Mouse (Mus musculus): ENCODE results near the gene Gpr31b. TPM values are rescaled to one million over a fixed set of nuclear protein-coding genes. Genes with fewer than 3 reads are reported as not detected.
"Not testable (repeated sequence)": the region's sequence is repeated elsewhere in the genome, so short reads cannot be mapped to it uniquely, and the experiment has no call there.

The Gpr31b gene
- total and polyA plus RNA-seq, 3 experiments: 3.3 to 7.8 (median 5.6) TPM

DNA sequence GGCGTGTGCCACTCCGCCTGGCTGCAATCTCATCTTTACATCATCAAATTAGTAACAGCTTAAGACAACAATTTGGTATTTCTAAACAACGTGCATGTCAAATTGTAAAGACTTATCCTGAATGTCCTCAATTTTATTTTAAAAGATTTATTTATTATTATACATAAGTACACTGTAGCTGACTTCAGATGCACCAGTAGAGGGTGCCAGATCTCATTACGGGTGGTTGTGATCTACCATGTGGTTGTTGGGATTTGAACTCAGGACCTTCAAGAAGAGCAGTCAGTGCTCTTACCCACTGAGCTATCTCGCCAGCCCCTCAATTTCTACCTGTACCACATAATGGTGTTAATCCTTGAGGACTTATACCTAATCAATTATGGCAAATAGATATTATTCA, 49.9 kb downstream of the Gpr31b start:
- H3K27ac ChIP-seq (ENCODE audit: insufficient read depth, low read depth); H3K36me3 ChIP-seq (replicated peaks in 1 of 2; ENCODE audit: control insufficient read depth in 1 of 2, insufficient read depth in 1 of 2, low read length in 1 of 2); dilution Hi-C loops (cut with MboI; ENCODE audit: extremely low pct_ligation_motif_present, extremely low pct_unique_long_range_greater_than_20kb, low sequenced_read_pairs); DNase-seq (ENCODE audit: extremely low read depth); H3K9me3 ChIP-seq (replicated peaks; ENCODE audit: low read length); H3K4me3 ChIP-seq (replicated peaks in 1 of 3; ENCODE audit: low read depth in 2 of 3, low read length in 2 of 3, poor library complexity in 1 of 3); H3K9ac ChIP-seq (ENCODE audit: insufficient read depth, low read depth); H3K79me2 ChIP-seq (replicated peaks; ENCODE audit: control insufficient read depth, extremely low read depth, insufficient read depth, poor library complexity, severe bottlenecking); H3K4me1 ChIP-seq (ENCODE audit: control insufficient read depth in 1 of 2, insufficient read depth in 2 of 2); H3K27me3 ChIP-seq (replicated peaks); H3K4me2 ChIP-seq (ENCODE audit: insufficient read depth, low read depth, poor library complexity, severe bottlenecking): not testable (repeated sequence)
- peak in 1 of 2 experiments; percentile 19; a peak in 1 of 4 replicates for TF ChIP-seq CTCF (conservative IDR thresholded peaks at IDR 0.05 in 1 of 2, IDR thresholded peaks at IDR 0.05 in 1 of 2; ENCODE audit: low read depth in 2 of 2, low read length in 2 of 2)
- in situ Hi-C loops (cut with MboI; ENCODE audit: low pct_ligation_motif_present, low pct_unique_long_range_greater_than_20kb, low sequenced_read_pairs): loop anchor here (10.0 kb wide), 1 partner anchor 117 kb away; no protein-coding TSS in a partner anchor

Other genes starting within 250 kb of the Gpr31b start
- not detected in 2 replicates for gene Mas1, start 184.2 kb downstream of the Gpr31b start, total RNA-seq (2012; rRNA removed)
- gene Mas1, start 184.2 kb downstream of the Gpr31b start, total RNA-seq (2014; rRNA removed): not detected in 2 replicates
- gene Mas1, start 184.2 kb downstream of the Gpr31b start, polyA plus RNA-seq (2012; ENCODE audit: insufficient read length, low read depth): 0.19 TPM in 1 of 2 replicates, not detected in the other
- gene Mrgprh, start 176.3 kb downstream of the Gpr31b start, total RNA-seq (2012; rRNA removed): not detected in 2 replicates
- not detected in 2 replicates for gene Mrgprh, start 176.3 kb downstream of the Gpr31b start, total RNA-seq (2014; rRNA removed)
- not detected in 2 replicates for gene Mrgprh, start 176.3 kb downstream of the Gpr31b start, polyA plus RNA-seq (2012; ENCODE audit: insufficient read length, low read depth)
- 0.25 and 0.84 TPM in 2 replicates for gene Pnldc1, start 142.1 kb downstream of the Gpr31b start, total RNA-seq (2012; rRNA removed)
- gene Pnldc1, start 142.1 kb downstream of the Gpr31b start, total RNA-seq (2014; rRNA removed): 0.11 and 0.19 TPM in 2 replicates
- gene Pnldc1, start 142.1 kb downstream of the Gpr31b start, polyA plus RNA-seq (2012; ENCODE audit: insufficient read length, low read depth): 0.90 and 1.2 TPM in 2 replicates
- gene Tcp1, start 136.6 kb downstream of the Gpr31b start, total RNA-seq (2012; rRNA removed): 540 and 569 TPM in 2 replicates
- gene Tcp1, start 136.6 kb downstream of the Gpr31b start, total RNA-seq (2014; rRNA removed): 951 and 1,060 TPM in 2 replicates
- gene Tcp1, start 136.6 kb downstream of the Gpr31b start, polyA plus RNA-seq (2012; ENCODE audit: insufficient read length, low read depth): 560 and 726 TPM in 2 replicates
- gene Mrpl18, start 136.0 kb downstream of the Gpr31b start, total RNA-seq (2012; rRNA removed): 132 and 184 TPM in 2 replicates
- 197 and 223 TPM in 2 replicates for gene Mrpl18, start 136.0 kb downstream of the Gpr31b start, total RNA-seq (2014; rRNA removed)
- gene Mrpl18, start 136.0 kb downstream of the Gpr31b start, polyA plus RNA-seq (2012; ENCODE audit: insufficient read length, low read depth): 150 and 153 TPM in 2 replicates
- gene Acat3, start 111.7 kb downstream of the Gpr31b start, total RNA-seq (2012; rRNA removed): 12.7 and 14.7 TPM in 2 replicates
- 0.31 and 1.4 TPM in 2 replicates for gene Acat3, start 111.7 kb downstream of the Gpr31b start, total RNA-seq (2014; rRNA removed)
- gene Acat3, start 111.7 kb downstream of the Gpr31b start, polyA plus RNA-seq (2012; ENCODE audit: insufficient read length, low read depth): 0.77 and 1.00 TPM in 2 replicates
- 58.6 and 67.1 TPM in 2 replicates for gene Acat2, start 91.5 kb downstream of the Gpr31b start, total RNA-seq (2012; rRNA removed)
- 115 and 128 TPM in 2 replicates for gene Acat2, start 91.5 kb downstream of the Gpr31b start, total RNA-seq (2014; rRNA removed)
- 48.6 and 48.8 TPM in 2 replicates for gene Acat2, start 91.5 kb downstream of the Gpr31b start, polyA plus RNA-seq (2012; ENCODE audit: insufficient read length, low read depth)
- gene Wtap, start 58.1 kb downstream of the Gpr31b start, total RNA-seq (2012; rRNA removed): 54.1 and 70.0 TPM in 2 replicates
- 129 and 136 TPM in 2 replicates for gene Wtap, start 58.1 kb downstream of the Gpr31b start, total RNA-seq (2014; rRNA removed)
- gene Wtap, start 58.1 kb downstream of the Gpr31b start, polyA plus RNA-seq (2012; ENCODE audit: insufficient read length, low read depth): 88.9 and 119 TPM in 2 replicates
- gene Sod2, start 45.5 kb downstream of the Gpr31b start, total RNA-seq (2012; rRNA removed): 72.1 and 75.6 TPM in 2 replicates
- gene Sod2, start 45.5 kb downstream of the Gpr31b start, total RNA-seq (2014; rRNA removed): 101 and 103 TPM in 2 replicates
- 81.3 and 89.2 TPM in 2 replicates for gene Sod2, start 45.5 kb downstream of the Gpr31b start, polyA plus RNA-seq (2012; ENCODE audit: insufficient read length, low read depth)
- 0.13 TPM in 1 of 2 replicates, not detected in the other for gene Tcp10b, start 8.8 kb upstream of the Gpr31b start, total RNA-seq (2012; rRNA removed)
- gene Tcp10b, start 8.8 kb upstream of the Gpr31b start, total RNA-seq (2014; rRNA removed): not detected in 2 replicates
- gene Tcp10b, start 8.8 kb upstream of the Gpr31b start, polyA plus RNA-seq (2012; ENCODE audit: insufficient read length, low read depth): not detected in 2 replicates
- gene Unc93a, start 79.5 kb upstream of the Gpr31b start, total RNA-seq (2012; rRNA removed): 0.55 and 0.71 TPM in 2 replicates
- gene Unc93a, start 79.5 kb upstream of the Gpr31b start, total RNA-seq (2014; rRNA removed): 2.2 and 2.7 TPM in 2 replicates
- 2.0 and 2.4 TPM in 2 replicates for gene Unc93a, start 79.5 kb upstream of the Gpr31b start, polyA plus RNA-seq (2012; ENCODE audit: insufficient read length, low read depth)
- gene Smok2a, start 168.9 kb upstream of the Gpr31b start, total RNA-seq (2012; rRNA removed): not detected in 2 replicates
- not detected in 2 replicates for gene Smok2a, start 168.9 kb upstream of the Gpr31b start, total RNA-seq (2014; rRNA removed)
- gene Smok2a, start 168.9 kb upstream of the Gpr31b start, polyA plus RNA-seq (2012; ENCODE audit: insufficient read length, low read depth): not detected in 2 replicates
- gene Smok2b, start 178.0 kb upstream of the Gpr31b start, total RNA-seq (2012; rRNA removed): not detected in 2 replicates
- not detected in 2 replicates for gene Smok2b, start 178.0 kb upstream of the Gpr31b start, total RNA-seq (2014; rRNA removed)
- gene Smok2b, start 178.0 kb upstream of the Gpr31b start, polyA plus RNA-seq (2012; ENCODE audit: insufficient read length, low read depth): not detected in 2 replicates

All from CH12.LX (cell line).